ENCODE assay signal across 9 mouse cellular contexts in the genomic region with DNA sequence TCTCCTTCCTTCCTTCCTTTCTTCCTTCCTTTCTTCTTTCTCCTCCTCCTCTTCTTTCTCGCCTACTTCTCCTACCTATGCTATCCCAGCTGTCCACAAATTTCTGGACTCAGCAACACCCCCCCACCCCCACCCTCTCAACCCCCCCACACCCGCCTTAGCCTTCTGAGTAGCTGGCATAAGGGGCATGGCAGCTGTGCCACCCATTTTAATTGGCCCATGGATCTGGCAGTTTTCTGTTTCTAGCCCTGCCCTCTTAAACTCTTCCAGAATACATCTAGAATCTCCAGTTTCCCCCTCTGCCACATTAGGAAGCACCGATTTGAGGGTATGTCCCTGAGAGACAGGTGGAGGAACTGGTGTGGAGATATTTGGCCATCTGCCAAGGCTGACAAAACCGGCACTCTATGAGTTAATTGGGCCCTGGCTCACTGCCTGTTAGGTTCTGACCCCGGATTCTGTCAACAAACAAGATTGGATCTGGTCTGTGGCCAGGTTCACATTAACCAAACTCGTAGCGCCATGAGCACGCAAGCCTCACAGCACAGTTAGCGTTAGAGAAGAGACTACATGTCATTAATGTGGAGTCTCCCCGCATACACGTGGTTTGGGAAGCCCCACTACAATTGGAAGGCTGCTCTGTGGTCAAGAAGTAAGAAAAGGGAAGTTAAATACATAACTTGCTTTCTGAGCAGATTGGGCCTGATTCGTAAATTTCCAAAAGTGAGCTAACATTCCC. TPM values are rescaled to one million over a fixed set of nuclear protein-coding genes. Genes with fewer than 3 reads are reported as not detected.
DNase-seq lines count a peak whose midpoint lies in the region; ATAC-seq lines count a peak whose summit lies in the region.
"Had no signal": no experiment of that assay in that cellular context is flagged by ENCODE, and none has a peak within 500 bp of the region (broad histone marks: within the 10 kb centered on the region; RNA-seq: fewer than 3 reads in every experiment).

No protein-coding gene starts in this region.

- H3K27me3 ChIP-seq in embryonic facial prominence, embryonic 11.5 days (ENCODE audit: control insufficient read depth, insufficient read depth, low read length), result no peaks in the 10 kb centered on the region
- no peaks in the 10 kb centered on the region for H3K27me3 ChIP-seq in hindbrain, embryonic 16.5 days (replicated peaks; ENCODE audit: control insufficient read depth, insufficient read depth, low read length)
- no peaks in the 10 kb centered on the region for H3K27me3 ChIP-seq in liver, embryonic 15.5 days
- H3K27me3 ChIP-seq: heart, embryonic 15.5 days had no signal

- no peak overlapping the region for H3K4me2 ChIP-seq in embryonic facial prominence, embryonic 11.5 days (ENCODE audit: low read depth, low read length)
- H3K4me2 ChIP-seq in hindbrain, embryonic 16.5 days (ENCODE audit: low read length), result peak overlapping the region; percentile 31
- H3K4me2 ChIP-seq in liver, embryonic 15.5 days, result peak overlapping the region; percentile 37
- H3K4me2 ChIP-seq: heart, embryonic 15.5 days had no signal

- no peak overlapping the region; the same call in 1 of the 2 replicates for H3K9ac ChIP-seq in embryonic facial prominence, embryonic 11.5 days (replicated peaks; ENCODE audit: low read length)
- no peak overlapping the region for H3K9ac ChIP-seq in hindbrain, embryonic 16.5 days (ENCODE audit: low read depth, low read length)
- no peak overlapping the region for H3K9ac ChIP-seq in liver, embryonic 15.5 days
- H3K9ac ChIP-seq: heart, embryonic 15.5 days had no signal

- H3K4me3 ChIP-seq in embryonic facial prominence, embryonic 11.5 days (ENCODE audit: low read depth, low read length), result no peak overlapping the region
- H3K4me3 ChIP-seq in hindbrain, embryonic 16.5 days (ENCODE audit: low read length), result no peak overlapping the region
- no peak overlapping the region for H3K4me3 ChIP-seq in liver, embryonic 15.5 days (replicated peaks)
- H3K4me3 ChIP-seq: heart, embryonic 15.5 days had no signal

- DNase-seq in layer of hippocampus, postnatal 10 days (ENCODE audit: low spot score in 2 of 2), result peak; percentile 38 to 49
- no peak for DNase-seq in layer of hippocampus, adult 8-10 months (ENCODE audit: low spot score in 2 of 2)
- peak; percentile 19 for DNase-seq in embryonic facial prominence, embryonic 11.5 days (ENCODE audit: low spot score)
- no peak for DNase-seq in frontal cortex, postnatal 36 days (ENCODE audit: low spot score in 2 of 2)
- DNase-seq in cerebellum, adult 18-20 months, result no peak

- H3K4me1 ChIP-seq in embryonic facial prominence, embryonic 11.5 days (ENCODE audit: control insufficient read depth, insufficient read depth, low read length), result no peaks in the 10 kb centered on the region
- no peaks in the 10 kb centered on the region; the same call in 1 of the 2 replicates for H3K4me1 ChIP-seq in hindbrain, embryonic 16.5 days (ENCODE audit: control insufficient read depth, insufficient read depth, low read depth, low read length)
- H3K4me1 ChIP-seq in liver, embryonic 15.5 days (replicated peaks), result peaks cover 20% of the 10 kb centered on the region

- no peaks in the 10 kb centered on the region for H3K9me3 ChIP-seq in embryonic facial prominence, embryonic 11.5 days (replicated peaks; ENCODE audit: control insufficient read depth, low read length)
- no peaks in the 10 kb centered on the region for H3K9me3 ChIP-seq in hindbrain, embryonic 16.5 days (ENCODE audit: control insufficient read depth, low read length)
- no peaks in the 10 kb centered on the region for H3K9me3 ChIP-seq in liver, embryonic 15.5 days (replicated peaks)
- H3K9me3 ChIP-seq: heart, embryonic 15.5 days had no signal

- WGBS in embryonic facial prominence, embryonic 11.5 days, result 55% methylated on average over 12 of the region's 12 CpGs
- 31% methylated on average over 12 of the region's 12 CpGs for whole genome bisulfite sequencing in hindbrain, embryonic 16.5 days
- 15% methylated on average over 12 of the region's 12 CpGs for WGBS in liver, embryonic 15.5 days (ENCODE audit: insufficient replicate concordance)

- ATAC-seq in embryonic facial prominence, embryonic 11.5 days (replicated peaks; ENCODE audit: insufficient number of reproducible peaks, low FRiP score, low TSS enrichment, low read depth), result no peak
- peak; percentile 70 for ATAC-seq in hindbrain, embryonic 16.5 days
- peak; percentile 49; the same call in 1 of the 2 replicates for ATAC-seq in liver, embryonic 15.5 days (ENCODE audit: insufficient read depth)
- peak; percentile 93 for ATAC-seq in neutrophil, adult 5-6 weeks (ENCODE audit: extremely low read depth, insufficient number of reproducible peaks, low FRiP score, poor library complexity, severe bottlenecking)

- H3K36me3 ChIP-seq in embryonic facial prominence, embryonic 11.5 days (replicated peaks; ENCODE audit: control insufficient read depth, insufficient read depth, low read depth, low read length), result no peaks in the 10 kb centered on the region
- no peaks in the 10 kb centered on the region for H3K36me3 ChIP-seq in hindbrain, embryonic 16.5 days (ENCODE audit: control insufficient read depth, insufficient read depth, low read length)
- no peaks in the 10 kb centered on the region for H3K36me3 ChIP-seq in liver, embryonic 15.5 days (replicated peaks)
- H3K36me3 ChIP-seq: heart, embryonic 15.5 days had no signal

- H3K27ac ChIP-seq in embryonic facial prominence, embryonic 11.5 days (replicated peaks; ENCODE audit: low read depth, low read length), result no peak overlapping the region
- no peak overlapping the region for H3K27ac ChIP-seq in hindbrain, embryonic 16.5 days (ENCODE audit: low read depth, low read length)
- 0 out of 2 replicates have a peak overlapping the region, but pooled peaks have one; percentile 6 for H3K27ac ChIP-seq in liver, embryonic 15.5 days (replicated peaks)
- H3K27ac ChIP-seq: heart, embryonic 15.5 days had no signal

RNA-seq across cellular contexts. Expression of a gene that starts 11.2 kb away (rescaled TPM):
- 10 to 100 TPM; 60.9 to 71.8 TPM for total RNA-seq in layer of hippocampus, postnatal 10 days (2021)
- 10 to 100 TPM; 60.7 to 74.8 (median 65.5) TPM for total RNA-seq in layer of hippocampus, adult 8-10 months (2022)
- 34.8 and 37.7 TPM in 2 replicates for polyA plus RNA-seq in embryonic facial prominence, embryonic 11.5 days (2014; fragmentation: Nextera tagmentation; extraction: Ambion mirVana)
- 20.4 and 23.5 TPM in 2 replicates for polyA plus RNA-seq in hindbrain, embryonic 16.5 days (2015; fragmentation: Nextera tagmentation; extraction: Ambion mirVana)
- 4.3 TPM in 2 replicates for polyA plus RNA-seq in liver, embryonic 15.5 days (2015; fragmentation: Nextera tagmentation; extraction: Ambion mirVana)
- total RNA-seq in neutrophil, adult 5-6 weeks (2017), result 80.4 and 87.1 TPM in 2 replicates

Comparison
In these comparisons a context has a peak if more than half of its experiments do, and no peak if none do; other contexts are left out.
1. DNase-seq: peak in layer of hippocampus, postnatal 10 days (2 of 2) and embryonic facial prominence, embryonic 11.5 days (single experiment); none in layer of hippocampus, adult 8-10 months (0 of 2), frontal cortex, postnatal 36 days (0 of 2) and cerebellum, adult 18-20 months (0 of 2).